Mouse (Mus musculus) CD4-positive helper T cell, adult 2 months (primary cell): ENCODE measurements around the gene Fam160a1.

Experiments used
- DNase-seq: peaks from one replicate; pipeline ENCODE4 v3.0.0-alpha.2; 2012; ENCODE audit warnings: low read depth, missing footprints, low spot score

Gene Fam160a1

DNA sequence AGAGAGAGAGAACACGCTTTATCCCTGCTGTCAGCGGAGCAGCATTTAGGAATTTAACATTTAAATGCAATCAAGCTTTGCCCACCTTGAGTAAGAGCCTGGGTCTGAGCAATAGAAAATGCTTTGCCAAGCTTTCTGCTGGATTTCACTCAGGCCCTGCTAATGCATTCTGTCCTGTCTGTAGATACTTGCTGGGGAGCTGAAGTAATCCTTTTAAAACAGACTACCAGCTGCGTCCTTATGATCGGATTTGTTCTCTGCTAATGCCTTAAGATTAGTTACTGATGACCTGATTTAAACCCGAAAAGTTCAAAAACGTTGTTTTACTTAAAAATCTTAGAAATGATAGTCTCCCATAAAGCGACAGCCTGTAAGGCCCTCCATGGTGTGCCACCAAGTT lies 136.0 kb downstream of the Fam160a1 start:
- DNase-seq: no peak

DNA sequence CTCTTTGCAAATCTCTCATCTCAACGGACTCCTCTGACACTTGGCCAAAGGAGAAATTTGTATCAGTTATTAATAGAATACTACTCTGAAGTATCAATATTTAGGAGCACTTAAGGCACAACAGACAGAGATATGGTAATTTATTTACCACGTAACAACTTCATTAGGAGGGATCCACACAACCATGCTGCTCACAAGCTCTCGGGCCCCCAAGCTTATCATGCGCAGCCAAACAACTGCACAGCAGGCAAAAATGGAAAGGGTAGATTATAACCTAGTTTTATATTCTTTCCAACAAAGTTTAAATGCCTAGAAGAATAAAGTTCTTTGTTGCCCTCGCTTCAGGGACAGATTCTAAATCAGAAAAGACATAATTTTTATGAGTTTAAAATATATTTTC lies 137.1 kb downstream of the Fam160a1 start:
- DNase-seq: no peak

DNA sequence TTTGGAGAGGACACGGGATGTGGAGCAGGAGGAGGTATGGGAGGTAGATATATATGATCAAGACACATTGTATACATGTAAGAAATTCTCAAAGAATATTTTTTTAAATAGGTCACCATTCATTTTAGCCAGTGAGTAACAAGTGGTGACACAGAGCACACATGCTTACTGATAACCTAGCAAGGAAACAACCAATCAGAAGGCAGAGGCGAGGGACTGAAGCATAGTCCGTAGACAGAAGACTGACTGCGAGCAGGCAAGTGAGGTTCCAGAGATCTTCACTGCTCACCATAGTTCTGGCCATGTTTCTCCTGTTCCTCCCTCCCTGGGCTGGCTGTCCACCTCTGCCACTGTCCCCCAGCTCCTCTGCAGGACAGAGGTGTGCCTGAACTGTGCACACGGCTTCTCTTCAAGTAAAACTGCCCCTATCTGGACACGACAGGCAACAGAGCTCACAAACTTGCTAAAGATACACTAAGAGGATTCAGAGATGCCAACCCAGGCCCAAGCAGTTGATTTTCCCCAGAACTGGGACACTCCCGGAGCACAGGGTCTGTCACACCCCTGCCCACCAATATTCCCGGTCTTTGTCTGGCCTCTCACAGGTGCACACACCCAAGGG lies 137.7 kb downstream of the Fam160a1 start:
- no peak for DNase-seq

DNA sequence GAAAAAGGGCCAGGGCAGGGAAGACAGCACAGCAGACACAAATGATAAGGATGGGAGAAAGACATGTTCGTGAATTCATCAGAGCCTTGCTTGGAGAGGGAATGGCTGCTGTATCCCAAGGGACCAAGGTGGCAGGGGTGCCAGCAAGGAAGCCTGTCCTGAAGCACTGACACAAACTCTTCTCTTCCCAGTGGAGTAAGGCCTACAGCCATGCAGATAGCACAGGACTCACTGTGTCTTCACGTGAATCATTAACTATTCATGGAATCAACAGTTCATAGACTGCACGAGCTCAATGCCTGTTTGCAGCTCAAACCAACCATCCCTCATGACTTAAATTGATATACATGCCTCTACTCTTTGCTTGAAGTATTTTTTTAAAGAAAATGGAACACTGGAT lies 139.1 kb downstream of the Fam160a1 start:
- no peak for DNase-seq

DNA sequence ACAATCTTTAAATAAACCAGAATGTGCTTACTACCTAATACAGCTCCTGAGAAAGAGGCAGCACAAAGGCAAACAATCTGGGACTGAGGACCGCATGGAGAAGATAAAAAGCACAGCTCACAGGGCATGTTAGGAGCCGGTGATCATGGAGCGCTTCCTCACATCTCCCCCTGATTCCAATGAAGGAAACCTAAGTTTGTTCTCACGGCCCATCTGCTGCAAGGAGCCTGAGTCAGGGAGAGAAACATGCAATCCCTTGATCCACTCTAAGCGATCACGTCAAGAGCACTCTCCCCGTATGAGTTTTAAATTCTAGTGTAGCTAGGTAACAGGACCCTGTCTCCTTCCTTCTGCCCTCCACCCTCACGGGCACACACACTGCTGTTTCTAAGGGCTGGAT lies 140.0 kb downstream of the Fam160a1 start:
- no peak for DNase-seq

DNA sequence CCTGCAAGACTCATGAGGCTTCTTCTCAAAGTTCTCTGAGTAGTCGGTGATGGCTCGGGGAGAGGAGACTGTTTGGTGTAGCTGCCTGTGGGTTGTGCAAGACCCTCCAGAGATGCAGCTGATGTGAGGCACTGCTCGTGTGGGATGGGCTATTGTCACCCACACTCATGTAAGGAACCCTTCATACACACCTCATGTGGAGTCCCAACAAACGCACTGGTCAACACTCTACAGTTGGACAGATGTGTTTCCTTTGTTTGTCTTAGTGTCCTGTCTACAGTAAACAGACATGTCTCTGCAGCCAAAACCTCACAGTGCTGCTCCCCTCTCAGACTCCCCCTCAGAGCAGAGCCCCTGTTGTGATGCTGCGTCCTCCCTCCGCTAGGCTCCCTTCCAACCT lies 147.2 kb downstream of the Fam160a1 start:
- no peak for DNase-seq

DNA sequence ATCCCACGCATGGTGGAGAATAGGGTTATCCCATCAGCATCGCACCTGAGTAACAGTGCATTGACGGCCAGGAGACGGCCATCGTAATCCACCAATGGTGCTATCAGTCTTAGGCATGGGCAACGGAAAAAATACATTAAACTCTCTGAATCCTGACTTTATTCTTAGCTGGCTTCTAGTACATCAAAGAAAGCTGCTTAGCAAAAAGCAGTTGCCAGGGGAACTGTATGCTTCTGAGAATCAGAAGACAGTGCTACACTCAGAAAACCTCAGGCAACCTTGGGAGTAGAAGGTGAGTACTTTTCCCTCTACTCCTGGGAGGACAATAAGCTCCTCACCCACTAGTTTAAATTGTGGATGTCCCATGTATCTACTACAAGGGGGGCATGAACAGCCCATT lies 149.4 kb downstream of the Fam160a1 start:
- no peak for DNase-seq

DNA sequence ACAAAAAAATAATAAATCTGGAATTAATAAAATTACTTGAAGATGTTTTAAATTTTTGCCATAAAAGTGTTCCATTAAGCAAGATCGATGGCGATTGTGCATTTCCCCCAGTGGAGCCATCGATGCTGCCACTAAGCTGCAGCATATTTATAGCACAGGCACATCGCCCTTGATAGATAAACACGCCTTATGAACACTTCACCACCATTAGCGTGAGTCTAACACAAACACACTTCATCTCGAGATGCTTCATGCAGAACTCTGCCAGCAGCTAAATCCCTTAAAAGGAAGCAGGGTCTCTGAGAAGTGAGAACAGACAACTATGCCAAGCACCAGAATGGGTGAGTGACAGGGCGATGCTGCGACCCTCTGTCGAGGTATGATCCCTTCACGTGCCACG lies 150.4 kb downstream of the Fam160a1 start:
- no peak for DNase-seq

DNA sequence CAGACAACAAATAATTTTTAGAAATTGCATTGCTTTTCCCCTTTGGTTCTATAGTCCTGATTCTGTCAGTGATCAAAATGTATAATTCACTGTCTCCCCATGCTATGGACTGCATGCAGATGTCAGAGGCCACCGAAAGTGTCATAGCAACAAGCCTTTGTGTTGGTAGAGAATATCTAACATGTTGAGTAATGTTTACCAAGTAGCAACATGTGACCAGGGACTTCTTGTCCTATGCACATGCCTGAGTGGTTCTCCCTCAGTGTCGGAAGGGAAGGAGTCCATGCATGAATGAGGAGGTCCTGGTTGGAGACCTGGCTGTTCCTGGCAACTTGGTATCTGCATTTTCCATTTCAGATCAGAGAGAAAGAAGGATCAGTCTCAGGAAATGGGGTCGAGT lies 150.9 kb downstream of the Fam160a1 start:
- no peak for DNase-seq

DNA sequence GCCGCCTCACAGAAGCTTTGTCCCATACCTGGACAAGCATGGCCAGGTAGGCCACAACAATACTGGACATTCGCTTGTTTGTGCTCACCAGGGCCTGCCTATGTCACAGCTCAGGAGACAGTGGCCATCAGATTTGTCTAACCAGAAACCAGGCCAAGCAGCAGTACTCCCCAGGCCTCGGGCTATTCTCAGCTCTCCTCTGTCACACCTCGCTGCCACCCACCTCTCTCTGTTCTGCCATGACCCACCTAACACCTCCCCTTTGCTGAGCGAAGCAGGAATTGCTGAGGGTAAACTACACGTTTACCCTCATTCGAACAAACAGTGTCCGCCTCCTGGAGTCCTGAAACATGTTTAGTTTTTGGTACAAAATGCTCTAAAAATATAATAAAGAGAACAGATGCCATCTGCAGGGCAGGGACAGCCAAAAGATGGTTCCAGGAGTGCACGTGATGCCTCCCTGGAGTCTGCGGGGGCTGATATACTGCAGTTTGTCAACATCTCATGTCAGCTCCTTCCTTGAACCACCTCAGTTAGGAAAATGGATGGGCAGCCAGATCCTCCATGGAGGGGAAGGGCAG lies 152.4 kb downstream of the Fam160a1 start:
- DNase-seq: no peak

DNA sequence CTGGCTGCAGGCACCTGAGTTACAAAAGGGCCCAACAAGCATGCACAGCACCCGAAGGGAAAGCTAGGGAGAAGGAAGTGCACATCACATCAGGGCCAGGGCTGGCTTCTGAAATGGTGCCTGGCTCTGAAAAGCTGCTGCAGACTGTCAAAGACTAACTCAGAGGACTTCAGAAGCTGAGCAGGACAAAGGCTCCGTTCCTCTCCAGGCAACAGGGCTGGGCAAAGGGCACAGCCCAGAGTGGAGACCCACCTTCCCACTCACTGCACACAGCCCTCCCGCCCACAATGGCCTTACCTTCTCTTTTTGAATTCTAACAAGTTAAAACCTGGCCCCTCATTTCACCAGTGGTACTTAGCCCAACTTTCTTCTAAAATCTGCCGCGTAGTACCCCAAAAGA lies 153.3 kb downstream of the Fam160a1 start:
- no peak for DNase-seq

DNA sequence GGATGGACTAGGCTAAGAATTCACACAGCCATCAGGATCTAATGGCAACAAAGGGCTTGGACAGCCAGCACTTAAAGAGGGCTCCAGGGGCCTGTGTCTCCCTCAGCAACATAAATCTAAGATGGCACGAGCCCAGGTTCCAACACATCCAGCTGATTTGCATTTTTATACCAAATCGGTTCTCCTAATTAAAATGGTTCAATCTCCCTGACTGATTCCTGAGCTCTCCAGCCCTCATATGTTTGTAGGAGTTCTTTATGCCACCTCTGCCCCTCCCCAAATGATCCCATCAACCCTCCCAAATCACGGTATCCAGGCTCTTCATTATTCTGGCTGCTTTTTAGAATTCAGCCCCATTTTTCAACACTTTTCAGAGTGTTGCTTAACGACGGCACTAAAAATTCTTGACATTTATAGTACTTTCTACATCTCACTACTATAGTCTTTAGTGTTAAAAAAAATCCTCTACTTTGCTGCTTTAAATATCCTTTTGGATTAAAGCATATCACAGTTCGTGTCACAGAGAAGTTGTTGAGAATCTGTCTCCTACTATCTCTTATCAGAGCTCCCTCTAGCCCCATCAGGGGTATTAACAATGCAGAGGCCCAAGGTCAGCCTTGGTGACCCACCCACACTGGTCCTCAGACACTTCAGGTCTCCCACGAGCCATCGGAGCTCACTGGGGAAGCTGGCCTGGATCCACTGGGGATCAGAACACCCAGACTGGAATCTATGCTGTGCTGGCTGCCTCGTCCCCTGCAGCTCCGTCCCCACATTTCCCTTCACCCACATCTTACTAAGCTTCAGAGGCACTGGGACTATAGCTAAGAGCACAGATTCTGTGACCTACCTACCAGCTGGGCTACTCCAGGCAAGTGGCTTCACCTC lies 154.9 kb downstream of the Fam160a1 start:
- no peak for DNase-seq

DNA sequence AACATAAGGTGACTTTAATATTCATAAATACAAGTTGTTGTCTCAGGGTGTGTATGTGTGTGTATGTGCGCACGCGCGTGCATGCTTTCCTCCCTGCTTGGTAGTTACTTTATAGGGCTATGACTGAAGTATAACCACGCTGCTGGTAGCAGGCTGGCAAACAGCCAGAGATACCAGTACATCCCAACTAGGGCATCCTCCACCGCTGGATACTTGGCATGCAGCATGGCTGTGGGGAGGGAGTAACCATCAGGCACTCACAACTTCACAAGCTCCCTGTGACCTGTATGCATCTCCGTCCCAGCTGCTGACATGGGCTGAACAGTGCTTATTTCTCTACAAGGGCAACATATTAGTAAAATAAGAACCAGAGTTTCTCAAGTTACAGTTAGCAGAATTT lies 157.4 kb downstream of the Fam160a1 start:
- no peak for DNase-seq

DNA sequence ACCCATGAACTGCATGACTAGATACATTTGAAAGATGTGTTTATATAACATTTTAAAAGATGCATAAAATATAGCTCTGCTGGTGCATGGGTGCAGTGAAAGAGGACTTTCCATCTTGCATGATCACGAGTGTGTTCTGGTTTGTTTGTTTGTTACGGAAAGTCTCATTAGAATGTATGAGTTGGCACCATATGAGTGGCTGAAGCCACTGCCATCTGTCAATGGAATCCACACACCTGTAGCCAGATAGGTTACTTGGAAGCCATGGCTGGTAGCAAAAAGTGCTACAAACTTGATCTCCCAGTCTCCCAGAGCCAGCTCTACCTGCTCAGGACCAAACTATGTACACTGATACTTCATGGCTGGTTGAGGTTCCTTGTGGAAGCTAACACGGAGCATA lies 161.6 kb downstream of the Fam160a1 start:
- DNase-seq: no peak

DNA sequence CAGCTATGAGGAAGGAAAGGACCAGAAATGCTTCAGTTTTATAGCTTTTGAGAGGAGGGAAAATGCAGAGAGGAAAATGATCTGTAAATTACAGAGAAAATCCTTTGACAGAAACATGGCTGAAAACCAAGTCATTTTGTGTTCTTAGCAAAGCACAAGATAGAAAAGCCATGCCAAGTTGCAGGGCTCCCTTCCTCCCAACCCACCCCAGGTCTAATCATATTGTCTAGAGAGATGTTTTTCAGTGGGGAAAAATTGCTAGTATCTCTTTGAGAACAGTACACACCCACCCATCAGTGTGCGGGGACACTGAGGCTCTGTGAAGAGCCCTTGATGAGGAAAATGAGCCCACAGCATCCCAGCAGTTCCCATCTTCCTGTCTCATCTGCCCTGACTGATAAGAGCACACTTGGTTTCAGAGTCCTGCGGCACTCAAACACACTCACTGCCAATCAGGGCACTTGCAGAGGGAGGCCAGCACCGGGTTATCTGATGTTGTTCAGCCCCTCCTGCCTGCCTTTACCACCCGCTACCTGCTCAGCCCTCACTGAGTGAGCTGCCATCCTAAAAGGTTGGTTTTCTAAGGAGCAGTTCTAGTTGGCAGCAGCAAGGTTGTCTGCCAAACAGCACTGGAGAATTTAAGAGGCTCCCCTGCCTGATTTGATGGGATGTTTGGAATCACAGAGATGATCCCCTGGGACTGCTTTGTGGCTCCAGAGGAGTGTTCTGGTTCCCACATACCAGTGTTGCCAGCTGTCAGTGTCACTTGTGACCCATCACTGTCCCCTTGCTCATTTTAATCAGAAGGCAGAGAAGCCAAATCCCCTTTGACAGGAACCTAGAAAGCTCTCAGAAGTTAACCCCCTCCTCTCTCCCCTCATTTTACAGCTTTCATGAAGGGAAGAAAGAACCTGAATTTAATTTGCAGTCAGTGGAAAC lies 164.1 kb downstream of the Fam160a1 start:
- DNase-seq: no peak

DNA sequence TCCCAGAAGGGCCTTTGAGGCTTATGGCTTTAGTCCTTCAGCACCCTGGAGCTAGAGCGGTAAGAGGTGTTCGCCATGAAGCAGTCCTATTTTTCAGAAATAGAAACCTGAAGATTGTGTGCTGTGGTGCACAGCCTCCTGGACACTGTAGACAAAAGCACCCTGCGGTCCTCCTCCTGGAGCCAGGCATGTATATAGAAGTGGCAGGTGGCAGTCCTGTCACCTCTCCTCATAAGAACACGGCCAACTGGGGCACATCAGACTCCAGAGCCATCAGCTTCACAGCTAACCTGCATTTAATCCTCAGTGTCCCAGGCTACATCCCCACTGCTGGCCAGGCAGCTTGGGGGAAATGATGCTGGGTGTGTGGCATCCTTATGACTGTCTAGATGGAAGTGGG lies 167.9 kb downstream of the Fam160a1 start:
- DNase-seq: no peak

DNA sequence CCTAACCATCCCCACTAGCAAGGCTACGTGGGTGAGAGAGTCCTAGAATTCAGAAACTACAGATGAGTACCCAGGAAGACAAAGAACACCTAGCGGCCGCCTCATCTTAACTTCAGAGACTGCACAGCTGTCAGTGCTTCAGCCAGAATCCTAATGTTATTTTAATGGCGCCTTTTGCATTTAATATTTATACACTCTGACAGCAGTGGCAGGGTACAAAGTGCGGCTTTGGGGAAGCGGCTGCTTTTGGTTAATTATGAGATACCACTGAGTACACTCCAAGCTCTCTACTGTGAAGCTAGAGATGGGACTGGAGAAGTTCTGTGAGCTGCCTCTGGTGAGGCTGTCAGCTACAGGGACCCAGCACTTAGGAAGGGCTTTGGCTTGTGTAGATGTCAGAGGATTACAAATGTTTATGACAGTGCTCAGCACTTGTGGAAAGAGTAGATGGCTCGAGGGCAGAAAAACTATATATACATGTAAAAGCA lies 171.5 kb downstream of the Fam160a1 start:
- DNase-seq: no peak

DNA sequence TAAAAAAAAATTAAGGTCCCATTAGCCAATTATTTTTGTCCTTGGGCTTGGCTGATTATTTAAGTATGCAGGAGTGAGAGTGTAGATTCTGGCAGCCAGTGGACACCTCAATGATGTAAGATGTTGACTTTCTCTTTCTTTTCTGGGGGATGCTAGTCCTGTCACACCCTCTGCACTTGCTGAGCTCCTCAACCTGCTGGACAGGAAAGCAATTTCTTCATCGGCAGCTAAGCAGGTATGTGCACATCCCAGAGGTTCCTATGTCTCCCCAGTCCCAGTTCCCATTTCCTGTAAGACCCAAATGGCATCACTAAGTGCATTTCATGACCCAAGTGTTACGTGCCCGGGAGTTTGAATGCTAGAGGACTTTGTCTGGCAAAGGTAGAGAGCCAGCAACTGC lies 172.3 kb downstream of the Fam160a1 start:
- no peak for DNase-seq

DNA sequence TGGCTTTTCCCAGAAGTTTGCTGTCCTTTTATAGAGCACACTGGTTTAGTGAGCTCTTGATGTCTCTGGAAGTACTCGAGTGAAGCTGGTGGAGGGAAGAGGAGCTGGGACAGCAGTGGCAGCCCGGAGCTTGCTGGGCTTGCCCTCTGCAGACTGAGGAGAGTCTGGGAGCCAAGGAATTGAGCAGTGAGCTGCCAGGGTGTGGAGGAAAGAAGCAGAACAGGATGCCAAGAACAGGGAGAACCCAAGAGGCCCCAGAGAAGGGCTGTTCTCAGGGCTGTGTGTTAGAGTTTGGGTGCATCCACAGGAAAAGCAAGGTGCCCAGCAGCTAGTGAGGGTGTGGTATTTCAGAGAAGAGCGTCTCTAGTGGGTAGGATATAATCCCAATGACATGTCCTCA lies 175.3 kb downstream of the Fam160a1 start:
- no peak for DNase-seq

DNA sequence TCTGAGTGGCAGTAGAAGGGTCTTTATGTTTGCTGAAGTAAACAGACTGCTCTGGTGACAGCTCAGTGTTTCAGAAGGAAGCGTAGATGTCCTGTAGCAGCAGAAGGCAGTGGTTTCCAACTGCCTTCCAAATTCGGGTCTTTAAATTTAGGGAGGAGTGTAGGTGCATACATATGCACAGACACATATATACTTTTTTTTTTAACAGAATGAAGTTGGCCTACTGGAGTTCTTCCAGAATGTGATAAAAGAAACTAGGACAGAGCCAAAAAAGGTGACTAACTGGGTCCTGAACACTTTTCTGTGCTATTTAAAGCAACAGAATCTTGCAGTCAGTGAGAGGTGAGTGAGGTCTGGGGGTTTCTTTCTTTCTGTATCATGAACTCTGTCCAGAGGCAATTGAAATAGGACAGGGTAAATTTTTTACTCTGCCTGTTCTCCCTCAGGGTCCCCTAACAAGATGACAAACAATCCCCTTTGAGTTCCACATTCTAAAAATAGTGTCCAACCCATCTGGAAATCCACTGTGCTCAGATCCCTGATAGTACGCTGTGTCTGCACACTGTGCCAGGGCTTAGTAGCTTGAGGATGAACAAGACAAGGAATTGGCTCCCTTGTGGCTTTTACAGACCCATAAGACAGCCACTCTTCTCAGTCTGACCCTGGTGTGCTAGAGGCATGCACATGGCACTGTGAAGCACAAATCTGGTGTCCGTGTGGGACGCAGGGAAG lies 180.2 kb downstream of the Fam160a1 start:
- DNase-seq: no peak

DNA sequence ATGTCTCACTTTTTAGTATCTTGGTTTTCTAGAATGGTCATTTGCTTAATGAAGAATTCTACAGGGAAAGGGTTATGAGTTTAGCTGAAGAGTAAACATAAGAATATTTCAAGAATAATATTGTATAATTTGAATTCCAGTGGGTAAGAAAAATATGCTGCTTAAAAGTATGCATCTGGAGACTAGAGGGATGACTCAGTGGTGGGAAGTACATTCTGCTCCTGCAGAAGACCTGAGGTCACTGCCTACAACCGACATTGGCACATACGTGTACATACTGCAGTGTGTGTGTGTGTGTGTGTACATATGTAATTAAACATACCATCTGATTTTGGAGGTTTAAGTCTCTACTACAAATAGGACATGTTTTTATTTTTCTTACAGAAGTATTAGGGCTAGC lies 181.5 kb downstream of the Fam160a1 start:
- no peak for DNase-seq
